Mouse (Mus musculus) thymus, postnatal 36 days (tissue): ENCODE results near the gene Ap2b1.

Source experiments
- DNase-seq, 2 experiments: peaks; one replicate each; pipeline ENCODE4 v3.0.0; 2022; ENCODE audit warnings: mixed read lengths in 2 of 2

The Ap2b1 gene

GRCm38 (mm10) chr11:83403787-83404186, 105.0 kb downstream of the Ap2b1 start:
- DNase-seq = no peak

DNA sequence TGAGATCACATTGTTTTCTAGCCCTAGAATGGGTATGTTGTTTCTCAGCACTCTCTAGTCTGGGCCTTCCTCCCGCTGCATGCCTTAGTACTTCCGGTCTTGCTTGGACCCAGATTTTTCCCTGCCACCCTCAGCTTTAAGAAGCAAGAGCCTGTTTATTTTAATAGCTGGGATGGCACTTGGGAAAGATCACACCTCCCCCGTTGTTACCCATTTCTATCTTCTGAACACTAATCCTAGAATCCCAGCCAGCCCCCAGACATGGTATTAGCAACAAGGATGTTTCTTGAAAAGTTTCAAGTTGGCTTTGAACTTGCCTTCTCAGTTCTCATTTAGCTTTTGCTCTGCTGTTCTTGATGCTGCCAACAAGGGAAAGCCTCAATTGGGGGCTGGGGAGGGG, 107.6 kb downstream of the Ap2b1 start:
- DNase-seq = no peak

- DNase-seq = no peak
These were observed 109.4 kb downstream of the Ap2b1 start for GRCm38 (mm10) chr11:83408242-83408641.

GRCm38 (mm10) chr11:83409087-83409754, 110.4 kb downstream of the Ap2b1 start, which contains the start of gene Rasl10b:
Rasl10b (plus strand) TSS chr11:83409137.
- no peak for DNase-seq

GRCm38 (mm10) chr11:83409792-83410291, 111.0 kb downstream of the Ap2b1 start:
- peak in 1 of 2 experiments; percentile 12 for DNase-seq

- no peak for DNase-seq
These were observed 111.7 kb downstream of the Ap2b1 start for GRCm38 (mm10) chr11:83410510-83410909.

GRCm38 (mm10) chr11:83417080-83417479, 118.3 kb downstream of the Ap2b1 start:
- peak; percentile 60 to 62 for DNase-seq

DNA sequence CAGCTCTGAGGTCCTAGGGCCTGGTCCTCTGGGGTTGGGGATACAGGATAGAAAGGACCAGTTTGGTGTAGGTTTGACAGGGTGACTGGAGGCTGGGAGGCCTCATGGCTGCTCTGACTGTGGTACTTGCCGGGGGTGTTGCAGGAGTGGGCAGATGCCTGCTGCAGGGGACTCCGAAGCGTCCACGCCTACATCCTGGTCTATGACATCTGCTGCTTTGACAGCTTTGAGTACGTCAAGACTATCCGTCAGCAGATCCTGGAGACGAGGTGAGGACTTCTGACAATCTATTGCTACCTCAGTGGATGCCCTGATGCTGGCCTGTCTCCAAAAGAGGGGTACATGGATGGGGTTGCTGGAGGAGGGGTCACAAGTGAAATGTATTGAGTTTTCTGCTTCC, 118.9 kb downstream of the Ap2b1 start:
- DNase-seq = no peak

DNA sequence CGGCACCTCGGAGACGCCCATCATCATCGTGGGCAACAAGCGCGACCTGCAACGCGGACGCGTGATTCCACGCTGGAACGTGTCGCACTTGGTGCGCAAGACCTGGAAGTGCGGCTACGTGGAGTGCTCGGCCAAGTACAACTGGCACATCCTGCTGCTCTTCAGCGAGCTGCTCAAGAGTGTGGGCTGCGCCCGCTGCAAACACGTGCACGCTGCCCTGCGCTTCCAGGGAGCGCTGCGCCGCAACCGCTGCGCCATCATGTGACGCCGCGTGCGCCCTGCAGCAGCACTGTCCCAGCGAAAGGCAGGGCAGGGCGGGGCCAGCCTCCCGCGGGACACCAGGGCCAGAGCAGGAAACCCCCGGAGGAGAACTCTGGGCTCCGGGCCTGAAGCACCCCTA, 119.7 kb downstream of the Ap2b1 start:
- DNase-seq = peak in 1 of 2 experiments; percentile 23

GRCm38 (mm10) chr11:83420338-83420737, 121.5 kb downstream of the Ap2b1 start:
- DNase-seq = no peak

DNA sequence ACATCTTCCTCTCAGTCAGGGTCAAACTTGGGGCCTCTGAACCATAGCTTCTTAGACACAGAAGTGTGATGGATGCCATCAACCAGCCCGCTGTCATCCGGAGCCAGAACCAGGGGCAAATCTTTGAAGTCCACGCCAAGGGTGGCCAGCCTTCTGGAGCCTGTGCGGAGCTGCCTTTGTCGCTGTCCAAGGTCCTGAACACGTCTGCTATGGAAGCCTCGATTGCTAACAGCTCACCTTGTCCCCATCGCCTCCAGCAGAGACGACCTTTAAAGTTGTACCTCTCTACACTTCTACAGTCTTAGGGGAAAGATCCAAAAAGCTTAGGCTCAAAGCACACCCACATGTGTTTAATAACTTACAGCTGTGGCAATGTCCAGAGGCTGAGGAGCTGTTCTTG, 122.5 kb downstream of the Ap2b1 start:
- peak; percentile 49 to 62 for DNase-seq

DNA sequence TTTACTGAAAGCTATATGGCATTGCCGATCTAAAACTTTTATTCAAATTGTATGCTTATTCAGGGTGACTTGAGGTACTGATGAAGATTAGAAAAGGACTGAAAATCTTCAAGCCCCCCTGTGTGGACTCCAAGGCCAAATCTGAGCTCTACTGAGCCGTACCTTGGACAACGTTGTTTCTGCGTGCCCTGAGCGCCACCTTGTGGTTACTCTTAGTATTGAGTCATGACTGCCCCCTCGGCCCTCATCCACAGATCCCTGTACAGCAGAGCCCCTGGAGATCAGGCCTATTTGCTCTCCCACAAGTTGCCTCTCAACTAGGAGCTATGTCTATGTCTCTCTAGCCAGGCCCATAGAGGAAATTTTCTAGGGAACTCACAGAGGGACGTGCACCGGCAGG, 125.9 kb downstream of the Ap2b1 start:
- DNase-seq = peak; percentile 48 to 57

DNA sequence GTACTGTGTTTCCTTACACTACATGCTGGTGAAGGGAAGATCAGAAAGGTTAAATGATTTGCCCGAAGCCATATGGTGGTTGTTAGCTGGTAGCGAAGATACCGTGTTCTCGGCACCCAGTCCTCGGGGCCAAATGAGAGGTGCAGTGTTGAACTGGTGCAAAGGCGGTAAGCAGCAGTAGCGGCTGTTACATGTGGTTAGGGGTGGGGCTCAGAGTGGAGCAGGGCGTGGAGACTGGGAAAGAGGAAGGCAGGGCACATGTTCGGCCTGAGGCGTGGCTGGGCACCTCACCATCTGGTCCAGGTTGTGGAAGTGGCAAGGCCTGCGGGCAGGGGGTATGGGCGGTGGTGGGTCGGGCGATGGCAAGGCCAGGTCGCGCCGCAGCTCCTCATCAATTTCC, 128.1 kb downstream of the Ap2b1 start:
- peak in 1 of 2 experiments; percentile 30 for DNase-seq

DNA sequence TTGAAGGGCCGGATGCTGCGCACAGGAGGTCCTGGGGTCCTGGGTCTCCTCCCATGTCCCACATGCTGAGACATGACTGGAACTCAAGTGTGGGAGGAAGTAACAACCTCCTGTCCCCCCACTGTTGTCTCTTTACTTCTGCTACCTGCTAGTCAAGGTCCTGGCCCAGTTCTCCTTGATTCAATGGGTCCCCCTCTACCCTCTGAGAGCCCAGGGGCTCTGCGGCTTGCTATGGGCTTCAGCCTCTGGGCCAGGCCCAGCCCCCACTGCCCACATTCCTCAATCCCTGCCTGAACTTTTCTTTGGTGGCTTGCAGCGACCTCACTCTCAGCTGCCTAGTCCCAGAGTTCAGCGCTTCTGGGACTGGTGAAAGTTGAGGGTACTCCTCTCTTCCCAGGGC, 130.5 kb downstream of the Ap2b1 start, which contains the start of gene Gas2l2:
Gene Gas2l2 (minus strand): TSS at position 101 of the 400 bp plus-strand sequence.
- DNase-seq = no peak

DNA sequence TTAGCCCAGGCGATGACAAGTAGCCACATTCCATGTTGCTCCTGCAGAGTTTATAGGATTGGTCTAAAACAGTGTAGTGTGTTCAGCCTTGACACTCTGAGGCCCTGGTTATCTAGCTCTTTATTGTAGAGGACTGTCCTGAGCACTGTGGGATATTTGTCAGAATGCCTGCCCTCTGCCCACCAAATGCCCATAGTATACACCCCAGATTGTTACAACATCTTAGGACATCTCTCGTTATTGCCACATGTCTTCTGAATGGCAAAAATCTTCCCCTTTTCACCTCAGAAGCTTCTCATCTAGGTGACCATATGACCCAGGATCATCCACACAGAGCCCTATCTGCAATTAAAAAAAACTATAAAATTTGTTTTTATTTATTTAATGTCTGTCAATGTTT, 133.7 kb downstream of the Ap2b1 start:
- DNase-seq = no peak

- no peak for DNase-seq
These were observed 138.6 kb downstream of the Ap2b1 start, which contains the start of gene 1700020L24Rik for GRCm38 (mm10) chr11:83437377-83437776. 1700020L24Rik (plus strand) TSS chr11:83437677.

DNA sequence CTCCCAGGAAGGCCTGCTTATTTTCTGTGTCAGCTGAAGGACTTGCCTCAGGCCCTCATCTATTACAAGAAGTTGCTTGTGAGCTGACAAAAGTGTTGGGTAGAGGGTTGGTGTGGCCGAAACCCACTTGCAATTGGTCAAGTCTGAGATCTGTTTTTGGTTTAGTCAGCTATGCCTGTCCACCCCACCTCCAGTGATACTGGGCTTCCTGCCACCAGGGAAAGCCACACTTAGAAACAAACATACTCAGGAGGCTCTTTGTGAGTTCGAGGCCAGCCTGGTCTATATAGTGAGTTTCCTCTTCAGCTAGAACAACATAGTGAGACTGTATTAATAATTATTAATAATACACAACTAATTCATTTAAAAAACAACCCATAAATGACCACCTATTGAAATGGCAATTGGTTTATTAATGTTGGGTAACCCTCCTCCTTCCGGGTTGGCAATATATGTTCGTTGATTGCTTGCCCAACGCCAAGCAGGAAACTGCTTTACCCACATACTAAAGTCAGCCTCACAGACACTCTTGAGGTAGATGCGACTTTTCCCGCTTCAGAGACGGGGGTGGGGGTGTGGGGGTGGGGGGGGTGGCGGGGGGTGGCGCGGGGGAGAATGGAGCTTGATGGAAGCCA, 140.7 kb downstream of the Ap2b1 start:
- no peak for DNase-seq

GRCm38 (mm10) chr11:83440081-83441064, 141.5 kb downstream of the Ap2b1 start:
- DNase-seq = peak; percentile 87 to 88

DNA sequence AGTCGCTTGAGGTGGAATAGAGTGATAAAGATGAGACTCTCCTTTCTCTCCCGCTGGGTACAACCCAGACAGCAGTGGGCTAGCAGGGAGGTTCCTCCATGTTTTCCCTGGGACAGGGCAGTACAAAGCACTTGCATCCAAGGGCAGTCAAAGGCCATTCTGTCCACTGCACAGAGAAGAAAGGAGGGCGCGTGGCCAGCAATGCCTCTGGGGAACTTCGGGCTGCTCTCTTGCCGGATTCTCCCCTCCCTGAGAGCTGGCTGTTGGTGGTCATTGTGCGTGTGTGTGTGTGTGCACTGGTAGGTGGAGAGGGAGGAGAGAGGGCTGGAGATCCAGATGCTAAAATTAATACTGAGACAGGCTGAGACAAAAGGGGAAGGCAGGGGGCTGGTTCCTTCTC, 142.4 kb downstream of the Ap2b1 start:
- no peak for DNase-seq

DNA sequence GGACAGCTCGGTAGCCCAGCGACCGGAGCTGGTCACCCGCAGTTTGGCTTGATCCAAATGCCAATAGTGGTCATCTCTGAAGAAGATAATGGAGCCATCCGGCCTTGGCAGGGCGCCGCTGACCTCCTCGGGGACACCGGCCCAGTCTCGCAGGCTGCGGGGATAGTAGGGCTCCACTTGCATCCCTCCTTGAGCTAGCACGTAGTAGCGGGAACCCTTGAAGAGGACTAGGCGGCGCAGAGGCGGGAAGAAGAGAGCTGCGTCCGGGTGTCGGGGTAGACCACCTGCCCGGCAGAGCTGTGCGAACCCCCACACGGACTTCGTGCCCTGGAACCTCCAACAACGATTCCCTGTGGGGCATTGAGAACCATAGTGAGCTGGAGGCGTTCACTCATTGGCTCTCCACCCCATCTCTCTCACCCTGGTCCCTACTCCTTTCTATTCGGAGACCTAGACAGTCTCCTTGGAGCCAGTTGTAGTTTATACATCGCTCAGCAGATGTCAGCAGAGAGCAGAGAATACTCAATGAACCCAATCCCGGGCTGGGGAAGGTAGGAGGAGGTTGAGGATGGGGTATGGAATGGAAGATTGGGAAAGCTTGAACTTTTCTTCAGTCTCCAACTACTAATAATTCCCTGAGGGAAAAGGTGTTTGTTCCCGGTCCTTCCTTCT, 143.9 kb downstream of the Ap2b1 start:
- peak; percentile 36 to 48 for DNase-seq

- DNase-seq = no peak
These were observed 145.0 kb downstream of the Ap2b1 start for GRCm38 (mm10) chr11:83443824-83444223.

GRCm38 (mm10) chr11:83445001-83445400, 146.2 kb downstream of the Ap2b1 start:
- DNase-seq = no peak
